Mouse (Mus musculus): ENCODE data around the gene Cdc34.

- TF ChIP-seq CTCF (IDR thresholded peaks at IDR 0.05; ENCODE audit: low read depth, low read length): no peak
- no peak for TF ChIP-seq POLR2A (IDR thresholded peaks at IDR 0.05; ENCODE audit: borderline replicate concordance, low read depth, low read length)
Measured at GRCm38 (mm10) chr10:79687513-79687912, 5.5 kb downstream of the Cdc34 start.

All from bone marrow macrophage, adult 2 months (primary cell).